Mouse (Mus musculus): ENCODE data around the gene Zbtb43. TPM values are rescaled to one million over a fixed set of nuclear protein-coding genes. Genes with fewer than 3 reads are reported as not detected.

The Zbtb43 gene
- polyA plus RNA-seq, 1 experiment from 2014 or later: 23.6 TPM

GRCm38 (mm10) chr2:33452721-33453120 is 15.6 kb downstream of the Zbtb43 start:
- Histone ChIP-seq H3K27ac (replicated peaks) (no peak overlapping the region), H3K4me2 (no peak overlapping the region), H3K4me1 (replicated peaks) (peaks cover 23% of the 10 kb centered on the region), H3K36me3 (peaks cover 74% of the 10 kb centered on the region), H3K9me3 (no peaks in the 10 kb centered on the region), H3K27me3 (no peaks in the 10 kb centered on the region), H3K9ac (no peak overlapping the region), H3K4me3 (no peak overlapping the region)
- 94% methylated on average over 5 of the region's 5 CpGs for WGBS
- ATAC-seq (ENCODE audit: low read depth): no peak

GRCm38 (mm10) chr2:33452140-33452539 is 16.2 kb downstream of the Zbtb43 start:
- H3K4me3 ChIP-seq: no peak overlapping the region
- peaks cover 74% of the 10 kb centered on the region for H3K36me3 ChIP-seq
- H3K27me3 ChIP-seq: no peaks in the 10 kb centered on the region
- H3K9me3 ChIP-seq: no peaks in the 10 kb centered on the region
- 59% methylated on average over 4 of the region's 4 CpGs for WGBS
- peaks cover 26% of the 10 kb centered on the region for H3K4me1 ChIP-seq (replicated peaks)
- ATAC-seq (ENCODE audit: low read depth): no peak
- H3K4me2 ChIP-seq: no peak overlapping the region
- no peak overlapping the region for H3K9ac ChIP-seq
- H3K27ac ChIP-seq (replicated peaks): no peak overlapping the region

DNA sequence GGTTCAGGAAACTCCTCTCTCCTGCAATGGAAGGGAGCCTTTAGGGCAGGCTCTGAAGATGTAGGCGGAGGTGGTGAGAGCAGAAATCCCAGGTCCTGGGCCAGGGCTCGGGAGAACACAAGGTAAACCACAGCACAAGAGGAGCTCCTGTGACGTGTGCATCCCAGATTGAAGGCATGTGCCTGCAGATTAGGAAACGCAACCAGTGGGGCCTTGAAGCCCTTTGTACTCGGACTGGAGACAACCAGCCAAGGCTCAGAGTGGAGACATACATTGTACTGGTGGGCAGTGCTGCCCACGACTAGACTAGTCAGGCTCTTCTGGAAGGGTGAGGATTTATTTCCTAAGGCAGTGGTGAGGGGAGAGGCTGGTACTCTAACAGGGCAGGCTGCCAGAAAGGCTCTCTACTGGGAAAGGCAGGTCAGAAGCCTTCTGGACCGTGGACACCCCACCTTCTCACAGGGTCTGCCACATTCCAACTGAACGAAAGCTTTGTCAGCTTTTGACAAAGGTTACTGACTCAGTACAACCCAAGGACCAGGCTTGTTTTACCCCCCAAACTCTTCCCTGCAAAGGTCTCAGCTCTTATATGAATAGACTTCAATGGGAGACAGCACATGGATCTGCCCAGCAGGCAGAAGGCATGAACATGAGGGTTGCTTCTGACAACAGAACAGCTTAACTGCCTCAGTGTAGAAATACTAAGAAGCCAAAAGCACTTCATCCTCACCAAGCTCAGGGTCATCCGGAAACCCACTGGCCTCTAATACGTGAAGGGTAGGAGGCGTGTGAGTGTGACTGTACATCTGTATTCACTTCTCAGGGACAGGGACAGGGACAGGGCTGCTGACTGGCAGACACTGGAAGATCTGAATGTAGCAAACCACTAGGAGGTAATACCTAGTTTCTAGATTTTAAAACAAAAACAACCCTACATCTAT is 17.1 kb downstream of the Zbtb43 start:
- H3K27ac ChIP-seq (replicated peaks): no peak overlapping the region
- ATAC-seq (ENCODE audit: low read depth): no peak
- no peak overlapping the region for H3K4me2 ChIP-seq
- H3K9ac ChIP-seq: no peak overlapping the region
- peaks cover 70% of the 10 kb centered on the region for H3K36me3 ChIP-seq
- no peaks in the 10 kb centered on the region for H3K9me3 ChIP-seq
- H3K27me3 ChIP-seq: no peaks in the 10 kb centered on the region
- peaks cover 26% of the 10 kb centered on the region for H3K4me1 ChIP-seq (replicated peaks)
- WGBS: 85% methylated on average over 11 of the region's 11 CpGs
- H3K4me3 ChIP-seq: no peak overlapping the region

DNA sequence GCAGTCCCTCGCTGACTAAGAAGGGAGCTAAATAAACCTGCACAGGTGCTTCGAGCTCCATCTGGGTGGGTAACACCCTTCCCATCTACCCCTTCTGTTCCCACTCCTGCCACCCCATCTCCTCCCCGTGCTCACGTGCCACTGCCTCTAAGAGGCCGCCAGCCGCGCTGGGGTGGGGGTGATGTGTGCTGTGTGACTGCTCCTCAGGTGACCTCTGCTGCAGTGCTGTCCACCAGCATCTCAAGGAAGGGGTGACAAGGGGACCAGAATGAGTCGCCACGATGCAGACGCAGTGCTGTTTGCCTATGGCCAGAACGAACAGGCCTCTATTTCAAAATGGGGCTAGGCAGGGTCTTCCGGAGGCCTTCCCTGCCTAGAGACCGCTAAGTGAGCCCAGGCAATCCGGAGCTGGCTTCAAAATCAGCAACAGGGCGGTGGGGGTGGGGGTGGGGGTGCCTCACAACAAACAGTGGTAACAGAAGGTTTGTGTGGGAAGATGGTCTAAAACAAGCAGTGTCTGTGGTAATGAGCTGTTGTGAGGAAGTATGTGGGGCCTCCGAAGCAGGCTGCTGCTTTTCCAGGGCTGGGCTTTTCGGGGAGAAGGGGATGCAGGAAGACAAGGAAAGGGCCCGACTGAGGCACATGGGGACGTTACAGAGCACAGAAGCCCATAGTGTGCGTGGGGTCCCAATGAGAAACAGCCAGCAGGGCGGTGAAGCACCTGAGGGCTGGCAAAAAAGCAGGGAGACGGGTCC is 19.1 kb downstream of the Zbtb43 start:
- Histone ChIP-seq H3K27me3 (no peaks in the 10 kb centered on the region), H3K9ac (no peak overlapping the region), H3K27ac (replicated peaks) (no peak overlapping the region), H3K9me3 (no peaks in the 10 kb centered on the region), H3K36me3 (peaks cover 54% of the 10 kb centered on the region), H3K4me1 (replicated peaks) (peaks cover 32% of the 10 kb centered on the region), H3K4me2 (no peak overlapping the region), H3K4me3 (no peak overlapping the region)
- 89% methylated on average over 22 of the region's 22 CpGs for WGBS
- ATAC-seq (ENCODE audit: low read depth): no peak

- H3K27ac ChIP-seq (replicated peaks): no peak overlapping the region
- H3K27me3 ChIP-seq: no peaks in the 10 kb centered on the region
- peaks cover 36% of the 10 kb centered on the region for H3K4me1 ChIP-seq (replicated peaks)
- H3K36me3 ChIP-seq: peaks cover 29% of the 10 kb centered on the region
- no peak overlapping the region for H3K4me2 ChIP-seq
- 50% methylated on average over 1 of the region's 1 CpGs for WGBS
- H3K4me3 ChIP-seq: no peak overlapping the region
- ATAC-seq (ENCODE audit: low read depth): no peak
- H3K9ac ChIP-seq: no peak overlapping the region
- H3K9me3 ChIP-seq: no peaks in the 10 kb centered on the region
Observed at GRCm38 (mm10) chr2:33446796-33447195, 21.6 kb downstream of the Zbtb43 start.

- Histone ChIP-seq H3K9ac (no peak overlapping the region), H3K36me3 (peaks cover 19% of the 10 kb centered on the region), H3K4me3 (no peak overlapping the region), H3K4me1 (replicated peaks) (peaks cover 38% of the 10 kb centered on the region), H3K4me2 (no peak overlapping the region), H3K9me3 (no peaks in the 10 kb centered on the region), H3K27ac (replicated peaks) (no peak overlapping the region), H3K27me3 (no peaks in the 10 kb centered on the region)
- ATAC-seq (ENCODE audit: low read depth): no peak
- WGBS: 93% methylated on average over 5 of the region's 5 CpGs
Observed at GRCm38 (mm10) chr2:33445741-33446140, 22.6 kb downstream of the Zbtb43 start.

- H3K4me3 ChIP-seq: no peak overlapping the region
- H3K4me2 ChIP-seq: no peak overlapping the region
- H3K4me1 ChIP-seq (replicated peaks): peaks cover 46% of the 10 kb centered on the region
- ATAC-seq (ENCODE audit: low read depth): no peak
- no peaks in the 10 kb centered on the region for H3K9me3 ChIP-seq
- H3K27ac ChIP-seq (replicated peaks): no peak overlapping the region
- H3K9ac ChIP-seq: no peak overlapping the region
- H3K27me3 ChIP-seq: no peaks in the 10 kb centered on the region
- peaks cover 11% of the 10 kb centered on the region for H3K36me3 ChIP-seq
Observed at GRCm38 (mm10) chr2:33444862-33445261, 23.5 kb downstream of the Zbtb43 start.

DNA sequence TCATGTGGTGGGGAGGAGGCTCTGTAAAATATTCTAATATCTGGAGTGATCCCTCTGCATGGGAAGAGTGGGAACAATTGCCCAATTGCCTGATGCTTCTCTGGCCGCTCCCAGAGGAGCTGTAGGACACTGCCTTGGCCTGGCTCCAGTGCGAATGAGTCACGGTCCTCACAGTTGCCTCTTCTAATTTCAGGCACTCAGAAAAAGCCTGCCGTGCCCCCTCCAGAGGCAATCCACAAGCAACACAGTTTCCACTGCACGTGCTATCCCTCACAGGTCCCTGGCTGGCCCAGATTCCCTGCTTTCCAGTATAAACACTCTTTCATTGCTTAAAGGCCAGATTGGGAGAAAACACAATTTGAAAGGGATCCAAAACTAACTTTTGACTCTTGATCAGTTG is 24.0 kb downstream of the Zbtb43 start:
- H3K4me1 ChIP-seq (replicated peaks): peaks cover 51% of the 10 kb centered on the region
- H3K27me3 ChIP-seq: no peaks in the 10 kb centered on the region
- no peak overlapping the region for H3K4me2 ChIP-seq
- peaks cover 6% of the 10 kb centered on the region for H3K36me3 ChIP-seq
- no peak overlapping the region for H3K27ac ChIP-seq (replicated peaks)
- H3K9ac ChIP-seq: no peak overlapping the region
- 12% methylated on average over 5 of the region's 5 CpGs for WGBS
- ATAC-seq (ENCODE audit: low read depth): no peak; the same call in 1 of the 2 replicates
- H3K9me3 ChIP-seq: no peaks in the 10 kb centered on the region
- H3K4me3 ChIP-seq: no peak overlapping the region

- Histone ChIP-seq H3K36me3 (no peaks in the 10 kb centered on the region; the same call in 1 of the 2 replicates), H3K27ac (replicated peaks) (no peak overlapping the region), H3K4me1 (replicated peaks) (peaks cover 43% of the 10 kb centered on the region), H3K4me3 (no peak overlapping the region), H3K27me3 (peaks cover 3% of the 10 kb centered on the region; the same call in 1 of the 2 replicates), H3K9ac (no peak overlapping the region), H3K4me2 (no peak overlapping the region), H3K9me3 (no peaks in the 10 kb centered on the region)
- no peak for ATAC-seq (ENCODE audit: low read depth)
- WGBS: 61% methylated on average over 4 of the region's 4 CpGs
Observed at GRCm38 (mm10) chr2:33442701-33443100, 25.7 kb downstream of the Zbtb43 start.

GRCm38 (mm10) chr2:33440893-33441292 is 27.5 kb downstream of the Zbtb43 start:
- no peaks in the 10 kb centered on the region for H3K36me3 ChIP-seq
- no peaks in the 10 kb centered on the region for H3K9me3 ChIP-seq
- 29% methylated on average over 4 of the region's 4 CpGs for WGBS
- no peak overlapping the region for H3K9ac ChIP-seq
- no peak for ATAC-seq (ENCODE audit: low read depth)
- H3K4me2 ChIP-seq: no peak overlapping the region
- no peak overlapping the region for H3K4me3 ChIP-seq
- no peak overlapping the region for H3K27ac ChIP-seq (replicated peaks)
- peaks cover 48% of the 10 kb centered on the region for H3K4me1 ChIP-seq (replicated peaks)
- H3K27me3 ChIP-seq: peaks cover 3% of the 10 kb centered on the region; the same call in 1 of the 2 replicates

- Histone ChIP-seq H3K27ac (replicated peaks) (no peak overlapping the region), H3K4me3 (no peak overlapping the region), H3K9me3 (no peaks in the 10 kb centered on the region), H3K27me3 (peaks cover 3% of the 10 kb centered on the region; the same call in 1 of the 2 replicates), H3K36me3 (no peaks in the 10 kb centered on the region), H3K9ac (no peak overlapping the region), H3K4me1 (replicated peaks) (peaks cover 56% of the 10 kb centered on the region), H3K4me2 (no peak overlapping the region)
- 31% methylated on average over 9 of the region's 9 CpGs for WGBS
- no peak for ATAC-seq (ENCODE audit: low read depth)
Observed at GRCm38 (mm10) chr2:33439980-33440670, 28.2 kb downstream of the Zbtb43 start.

DNA sequence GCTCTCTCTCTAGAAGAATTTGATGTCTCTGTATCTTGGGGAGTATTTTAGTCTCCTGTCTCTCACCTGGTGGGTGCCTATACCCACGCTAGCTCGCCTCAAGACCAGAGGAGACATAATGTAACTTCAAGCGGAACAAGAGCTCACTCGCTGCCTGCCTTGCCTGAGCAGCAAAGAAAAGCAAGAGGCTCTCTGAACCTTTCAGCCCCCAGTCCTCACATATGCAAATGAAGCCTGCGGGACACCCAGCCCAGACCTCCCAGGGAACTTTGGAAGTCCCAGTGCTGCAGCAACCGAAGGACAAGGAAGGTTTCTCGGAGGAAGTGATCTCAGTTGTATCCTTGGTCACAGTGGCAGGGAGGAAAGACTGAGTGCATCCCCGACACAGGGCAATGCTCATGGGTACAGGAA is 28.9 kb downstream of the Zbtb43 start:
- H3K9ac ChIP-seq: no peak overlapping the region
- 9% methylated on average over 8 of the region's 8 CpGs for WGBS
- ATAC-seq (ENCODE audit: low read depth): no peak
- H3K27ac ChIP-seq (replicated peaks): no peak overlapping the region
- peaks cover 57% of the 10 kb centered on the region for H3K4me1 ChIP-seq (replicated peaks)
- peaks cover 3% of the 10 kb centered on the region; the same call in 1 of the 2 replicates for H3K27me3 ChIP-seq
- H3K9me3 ChIP-seq: no peaks in the 10 kb centered on the region
- 0 out of 2 replicates have a peak overlapping the region, but pooled peaks have one; percentile 9 for H3K4me2 ChIP-seq
- no peaks in the 10 kb centered on the region for H3K36me3 ChIP-seq
- no peak overlapping the region for H3K4me3 ChIP-seq

Measured in neural tube, embryonic 13.5 days (tissue).